Mouse (Mus musculus): ENCODE results near the gene Pld4. TPM values are rescaled to one million over a fixed set of nuclear protein-coding genes. Genes with fewer than 3 reads are reported as not detected.

Gene Pld4
- polyA plus RNA-seq, 1 experiment from 2014 or later = 7.8 TPM

DNA sequence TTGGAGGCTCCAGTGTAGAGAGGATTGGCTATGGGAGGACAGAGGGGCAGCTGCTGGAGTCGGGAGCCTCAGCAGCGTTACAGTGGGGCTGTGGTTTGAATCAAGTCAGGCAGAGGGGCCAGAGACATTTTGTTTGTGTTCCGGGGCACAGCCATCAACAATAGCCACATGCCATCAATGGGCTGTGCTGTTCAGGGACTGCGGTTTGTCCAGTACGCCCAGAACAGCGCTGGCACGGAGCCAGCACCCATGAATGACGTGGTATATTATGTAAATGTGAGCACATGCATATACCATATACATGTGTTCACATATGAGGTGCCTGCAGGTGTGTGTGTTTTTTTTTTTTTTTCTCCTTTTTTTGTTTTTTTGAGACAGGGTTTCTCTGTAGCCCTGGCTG, 32.7 kb upstream of the Pld4 start:
- no peak overlapping the region for H3K4me2 ChIP-seq (ENCODE audit: low read length)
- ATAC-seq (replicated peaks; ENCODE audit: low FRiP score, low read depth) = no peak
- H3K9me3 ChIP-seq (replicated peaks; ENCODE audit: low read length) = no peaks in the 10 kb centered on the region
- DNase-seq (ENCODE audit: low spot score) = no peak
- H3K4me3 ChIP-seq (replicated peaks; ENCODE audit: low read depth, low read length) = no peak overlapping the region
- no peaks in the 10 kb centered on the region for H3K4me1 ChIP-seq (replicated peaks; ENCODE audit: insufficient read depth, low read length)
- WGBS = 77% methylated on average over 8 of the region's 8 CpGs
- no peak overlapping the region for H3K9ac ChIP-seq (ENCODE audit: low read depth, low read length)
- peaks cover 5% of the 10 kb centered on the region; the same call in 1 of the 2 replicates for H3K36me3 ChIP-seq (ENCODE audit: insufficient read depth, low read length)
- H3K27me3 ChIP-seq (ENCODE audit: insufficient read depth, low read length) = no peaks in the 10 kb centered on the region
- TF ChIP-seq CTCF (IDR thresholded peaks at IDR 0.05; ENCODE audit: low read depth) = no peak
- no peak overlapping the region for H3K27ac ChIP-seq

DNA sequence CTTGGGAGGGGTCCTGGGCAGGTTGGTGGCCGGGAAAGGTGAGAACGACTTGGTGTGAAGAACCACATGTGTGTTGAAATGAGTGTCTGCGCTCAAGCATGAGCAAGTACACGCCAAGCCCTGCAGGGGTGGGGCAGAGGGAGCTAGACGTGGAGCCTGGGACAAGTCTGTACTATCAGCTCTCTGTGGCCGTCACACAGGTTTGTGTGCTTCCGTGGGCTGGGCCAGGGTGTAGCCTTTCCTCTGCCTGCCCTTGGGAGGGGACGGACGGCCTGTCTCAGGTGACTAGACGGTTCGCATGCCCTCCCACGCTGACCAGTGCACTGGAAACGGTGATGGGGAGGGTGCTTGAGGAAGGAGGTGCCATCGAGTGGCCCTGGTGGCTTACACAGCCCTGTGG, 29.6 kb upstream of the Pld4 start:
- Histone ChIP-seq H3K4me3 (replicated peaks; ENCODE audit: low read depth, low read length) (no peak overlapping the region), H3K27me3 (ENCODE audit: insufficient read depth, low read length) (no peaks in the 10 kb centered on the region), H3K27ac (no peak overlapping the region), H3K4me1 (replicated peaks; ENCODE audit: insufficient read depth, low read length) (no peaks in the 10 kb centered on the region), H3K4me2 (ENCODE audit: low read length) (no peak overlapping the region), H3K36me3 (ENCODE audit: insufficient read depth, low read length) (peaks cover 12% of the 10 kb centered on the region), H3K9ac (ENCODE audit: low read depth, low read length) (no peak overlapping the region), H3K9me3 (replicated peaks; ENCODE audit: low read length) (no peaks in the 10 kb centered on the region)
- no peak for TF ChIP-seq CTCF (IDR thresholded peaks at IDR 0.05; ENCODE audit: low read depth)
- no peak for DNase-seq (ENCODE audit: low spot score)
- 54% methylated on average over 14 of the region's 14 CpGs for WGBS
- ATAC-seq (replicated peaks; ENCODE audit: low FRiP score, low read depth) = no peak

DNA sequence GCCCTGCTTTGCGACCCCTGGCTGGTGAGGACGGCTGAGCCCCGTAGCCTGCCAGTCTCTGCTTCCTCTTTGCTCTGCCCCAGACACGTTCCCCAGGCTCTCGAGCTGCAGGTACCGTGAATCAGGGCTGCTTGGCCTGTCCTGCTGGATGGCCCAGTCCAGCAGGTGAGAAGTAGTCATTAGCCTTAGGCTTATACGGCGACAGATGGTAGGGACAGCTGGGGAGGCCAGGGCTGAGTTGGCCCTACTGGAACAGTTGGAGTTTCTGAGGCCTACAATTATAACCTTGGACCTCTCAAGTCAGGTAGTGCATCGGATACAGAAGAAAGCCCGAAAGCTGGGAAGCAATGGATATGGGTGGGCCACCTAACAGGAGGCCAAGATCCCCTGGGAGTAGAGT, 27.9 kb upstream of the Pld4 start:
- no peak overlapping the region for H3K9ac ChIP-seq (ENCODE audit: low read depth, low read length)
- no peak overlapping the region for H3K4me3 ChIP-seq (replicated peaks; ENCODE audit: low read depth, low read length)
- no peaks in the 10 kb centered on the region for H3K27me3 ChIP-seq (ENCODE audit: insufficient read depth, low read length)
- no peak overlapping the region for H3K4me2 ChIP-seq (ENCODE audit: low read length)
- no peaks in the 10 kb centered on the region for H3K9me3 ChIP-seq (replicated peaks; ENCODE audit: low read length)
- no peak for TF ChIP-seq CTCF (IDR thresholded peaks at IDR 0.05; ENCODE audit: low read depth)
- ATAC-seq (replicated peaks; ENCODE audit: low FRiP score, low read depth) (no peak), DNase-seq (ENCODE audit: low spot score) (no peak)
- WGBS = 80% methylated on average over 10 of the region's 10 CpGs
- no peak overlapping the region for H3K27ac ChIP-seq
- no peaks in the 10 kb centered on the region for H3K4me1 ChIP-seq (replicated peaks; ENCODE audit: insufficient read depth, low read length)
- H3K36me3 ChIP-seq (ENCODE audit: insufficient read depth, low read length) = peaks cover 29% of the 10 kb centered on the region

DNA sequence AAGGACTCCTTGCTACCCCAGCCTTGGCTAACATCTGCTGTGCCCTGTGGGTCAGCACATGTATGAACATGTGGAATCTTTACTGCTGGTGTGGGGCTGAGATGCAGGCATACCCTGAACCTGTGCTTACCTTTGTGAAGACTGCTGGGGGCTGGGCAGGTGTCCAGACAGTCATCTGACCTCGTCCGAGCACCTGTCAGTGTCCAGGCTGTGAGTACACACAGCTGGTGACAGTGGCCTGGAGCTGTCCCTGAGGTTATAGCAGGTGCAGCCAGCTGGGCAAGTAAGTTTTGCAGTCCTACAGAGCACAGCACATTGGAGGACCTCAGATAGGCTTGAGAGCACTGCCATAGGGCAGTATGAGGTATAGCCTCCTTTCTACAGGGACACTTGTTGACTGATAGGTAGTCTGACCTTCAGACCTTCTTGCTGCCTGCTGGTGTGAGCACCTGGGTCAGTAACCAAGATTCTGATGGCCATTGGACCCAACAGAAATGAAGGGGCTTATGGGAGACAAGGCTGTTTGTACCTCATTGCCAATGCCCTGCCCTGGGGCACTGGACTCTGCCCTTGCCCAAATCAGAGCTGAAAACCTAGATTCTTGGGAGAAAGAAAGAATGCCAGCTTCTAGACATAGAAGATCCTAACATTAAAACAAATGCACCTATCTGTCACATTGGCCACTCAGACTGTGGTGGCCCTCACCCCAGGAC, 26.2 kb upstream of the Pld4 start:
- DNase-seq (ENCODE audit: low spot score) (no peak), ATAC-seq (replicated peaks; ENCODE audit: low FRiP score, low read depth) (no peak)
- H3K4me2 ChIP-seq (ENCODE audit: low read length) = no peak overlapping the region
- H3K4me1 ChIP-seq (replicated peaks; ENCODE audit: insufficient read depth, low read length) = no peaks in the 10 kb centered on the region
- TF ChIP-seq CTCF (IDR thresholded peaks at IDR 0.05; ENCODE audit: low read depth) = no peak
- peaks cover 44% of the 10 kb centered on the region for H3K36me3 ChIP-seq (ENCODE audit: insufficient read depth, low read length)
- H3K27ac ChIP-seq = no peak overlapping the region
- H3K9ac ChIP-seq (ENCODE audit: low read depth, low read length) = no peak overlapping the region
- WGBS = 65% methylated on average over 2 of the region's 2 CpGs
- no peak overlapping the region for H3K4me3 ChIP-seq (replicated peaks; ENCODE audit: low read depth, low read length)
- no peaks in the 10 kb centered on the region for H3K9me3 ChIP-seq (replicated peaks; ENCODE audit: low read length)
- no peaks in the 10 kb centered on the region for H3K27me3 ChIP-seq (ENCODE audit: insufficient read depth, low read length)

DNA sequence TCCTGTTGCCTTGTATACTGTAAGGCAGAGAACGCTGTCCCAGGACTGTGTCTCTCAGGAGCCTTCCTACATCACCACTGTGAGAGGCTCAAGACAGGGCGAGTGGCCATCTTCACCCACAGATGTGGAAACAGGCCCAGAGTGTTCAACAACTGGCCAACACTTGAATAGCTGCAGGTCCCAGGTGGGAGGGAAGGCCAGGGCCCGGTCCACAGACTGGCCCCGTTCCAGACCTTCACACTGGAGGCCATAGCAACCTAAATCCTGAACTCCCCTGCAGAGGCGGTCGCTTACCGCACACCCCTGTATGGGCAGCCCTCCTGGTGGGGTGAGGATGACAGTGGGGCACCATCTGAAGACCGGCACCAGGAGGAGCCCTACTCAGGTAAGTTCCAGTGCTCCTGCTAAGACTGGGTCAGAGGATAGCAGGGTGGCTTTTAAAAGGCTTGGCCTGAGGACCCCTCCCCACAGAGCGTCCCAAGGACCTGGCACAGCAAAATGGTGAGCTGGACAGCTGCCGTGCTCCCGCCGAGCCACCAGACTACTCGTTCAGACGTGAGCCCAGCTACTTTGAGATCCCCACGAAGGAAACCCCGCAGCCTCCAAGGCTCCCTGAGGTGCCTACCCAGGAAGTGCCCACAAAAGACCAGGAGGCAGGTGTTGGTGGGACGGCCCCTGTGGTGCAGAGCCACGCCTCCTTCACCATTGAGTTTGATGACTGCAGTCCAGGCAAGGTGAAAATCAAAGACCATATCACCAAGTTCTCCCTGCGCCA, 25.4 kb upstream of the Pld4 start:
- Histone ChIP-seq H3K27me3 (ENCODE audit: insufficient read depth, low read length) (no peaks in the 10 kb centered on the region), H3K9me3 (replicated peaks; ENCODE audit: low read length) (no peaks in the 10 kb centered on the region), H3K4me3 (replicated peaks; ENCODE audit: low read depth, low read length) (no peak overlapping the region), H3K27ac (no peak overlapping the region), H3K4me1 (replicated peaks; ENCODE audit: insufficient read depth, low read length) (no peaks in the 10 kb centered on the region), H3K4me2 (ENCODE audit: low read length) (no peak overlapping the region), H3K9ac (ENCODE audit: low read depth, low read length) (no peak overlapping the region), H3K36me3 (ENCODE audit: insufficient read depth, low read length) (peaks cover 47% of the 10 kb centered on the region)
- 87% methylated on average over 19 of the region's 19 CpGs for WGBS
- ATAC-seq (replicated peaks; ENCODE audit: low FRiP score, low read depth) (no peak), DNase-seq (ENCODE audit: low spot score) (no peak)
- no peak for TF ChIP-seq CTCF (IDR thresholded peaks at IDR 0.05; ENCODE audit: low read depth)

DNA sequence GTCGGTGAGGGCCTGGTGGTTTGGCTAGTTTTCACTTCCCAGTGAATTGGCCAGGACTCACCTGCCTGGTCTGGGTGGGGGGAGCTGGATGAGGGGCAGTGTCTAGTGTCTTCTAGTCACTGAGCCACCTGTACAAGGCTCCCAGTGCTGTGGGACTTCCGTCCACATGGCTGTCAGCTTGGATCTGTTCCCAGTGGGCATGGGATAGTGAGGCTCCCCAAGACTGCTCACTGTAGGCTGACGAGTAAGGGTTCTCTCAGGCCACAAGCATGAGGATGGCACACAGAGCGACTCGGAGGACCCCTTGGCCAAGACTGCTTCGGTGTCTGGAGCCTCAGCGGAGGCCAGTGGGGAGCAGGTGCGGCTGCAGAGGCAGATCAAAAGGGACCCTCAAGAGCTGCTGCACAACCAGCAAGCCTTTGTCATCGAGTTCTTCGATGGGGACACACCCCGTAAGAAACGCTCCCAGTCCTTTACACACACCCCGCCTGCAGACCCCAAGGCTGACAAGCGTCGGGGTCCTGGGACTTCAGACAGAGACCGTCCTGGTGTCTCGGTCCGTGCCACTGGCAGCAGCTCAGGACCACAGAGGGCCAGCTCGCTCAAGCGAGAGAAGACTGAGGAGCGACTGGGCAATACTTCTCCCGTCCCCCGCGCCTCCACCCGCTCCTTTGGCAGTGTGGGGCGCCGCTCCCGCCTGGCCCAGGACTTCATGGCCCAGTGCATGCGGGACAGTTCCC, 24.4 kb upstream of the Pld4 start:
- ATAC-seq (replicated peaks; ENCODE audit: low FRiP score, low read depth) = no peak
- no peaks in the 10 kb centered on the region for H3K4me1 ChIP-seq (replicated peaks; ENCODE audit: insufficient read depth, low read length)
- WGBS = 77% methylated on average over 29 of the region's 29 CpGs
- H3K9me3 ChIP-seq (replicated peaks; ENCODE audit: low read length) = no peaks in the 10 kb centered on the region
- no peak overlapping the region for H3K9ac ChIP-seq (ENCODE audit: low read depth, low read length)
- no peaks in the 10 kb centered on the region for H3K27me3 ChIP-seq (ENCODE audit: insufficient read depth, low read length)
- no peak overlapping the region for H3K4me3 ChIP-seq (replicated peaks; ENCODE audit: low read depth, low read length)
- no peak for DNase-seq (ENCODE audit: low spot score)
- TF ChIP-seq CTCF (IDR thresholded peaks at IDR 0.05; ENCODE audit: low read depth) = no peak
- H3K36me3 ChIP-seq (ENCODE audit: insufficient read depth, low read length) = peaks cover 54% of the 10 kb centered on the region
- H3K27ac ChIP-seq = no peak overlapping the region
- H3K4me2 ChIP-seq (ENCODE audit: low read length) = no peak overlapping the region

Measured in kidney, postnatal 0 days (tissue).